Mouse (Mus musculus) kidney, adult 2 months (tissue): Measurements from ENCODE around the gene Smyd5. TPM values are rescaled to one million over a fixed set of nuclear protein-coding genes. Genes with fewer than 3 reads are reported as not detected.

ENCODE experiments used
- DNase-seq: peaks from one replicate; pipeline ENCODE4 v3.0.0; 2021
- H3K27ac ChIP-seq: fragments of 200-500 bp; 2 replicates; pipeline ENCODE4 v1.5.1; 2012; ENCODE audit warnings: low read depth, low read length, control low read depth, inconsistent platforms; ENCODE audit not compliant: insufficient read depth
- H3K27me3 ChIP-seq: fragments of 200-500 bp; replicated peaks from 2 replicates; pipeline ENCODE4 v1.6.1; 2012; ENCODE audit warnings: mild to moderate bottlenecking, moderate library complexity, low read length, inconsistent platforms; ENCODE audit not compliant: control insufficient read depth, insufficient read depth
- H3K36me3 ChIP-seq: fragments of 200-500 bp; 2 replicates; pipeline ENCODE4 v1.6.1; 2012; ENCODE audit warnings: mild to moderate bottlenecking, moderate library complexity, low read length, inconsistent platforms; ENCODE audit not compliant: control insufficient read depth, insufficient read depth
- H3K4me1 ChIP-seq: fragments of 200-500 bp; 2 replicates; pipeline ENCODE4 v1.6.1; 2011; ENCODE audit warnings: low read length; ENCODE audit not compliant: control insufficient read depth, insufficient read depth
- H3K4me3 ChIP-seq: fragments of 200-500 bp; 2 replicates; pipeline ENCODE4 v1.5.1; 2011; ENCODE audit warnings: mild to moderate bottlenecking, low read depth, low read length, control low read depth; ENCODE audit not compliant: insufficient read depth
- CTCF ChIP-seq: fragments of 200-500 bp; conservative IDR thresholded peaks from 2 replicates; pipeline ENCODE4 v1.5.1; 2011; ENCODE audit warnings: low read depth, mild to moderate bottlenecking, control low read depth, low read length, moderate library complexity, mixed read lengths; ENCODE audit not compliant: insufficient read depth, insufficient read length
- POLR2A ChIP-seq: fragments of 200-500 bp; IDR thresholded peaks from one replicate; pipeline ENCODE4 v1.6.1; 2011; ENCODE audit warnings: low read depth, low read length, control low read depth
- WGBS: fragments of 180-500 bp; shearing (Covaris S2); methylation state at CpG from one replicate; pipeline ENCODE4 v1.1.7; 2018; 5-methylcytosine and 5-hydroxymethylcytosine counted together
- polyA plus RNA-seq: library from polyadenylated mRNA; depleted of rRNA; stranded (reverse); fragments of >200 nt; gene quantifications from 2 replicates; pipeline ENCODE4 v1.2.3, GENCODE M21; 2012

Smyd5 gene
- polyA plus RNA-seq, 1 experiment, result 16.4 TPM

DNA sequence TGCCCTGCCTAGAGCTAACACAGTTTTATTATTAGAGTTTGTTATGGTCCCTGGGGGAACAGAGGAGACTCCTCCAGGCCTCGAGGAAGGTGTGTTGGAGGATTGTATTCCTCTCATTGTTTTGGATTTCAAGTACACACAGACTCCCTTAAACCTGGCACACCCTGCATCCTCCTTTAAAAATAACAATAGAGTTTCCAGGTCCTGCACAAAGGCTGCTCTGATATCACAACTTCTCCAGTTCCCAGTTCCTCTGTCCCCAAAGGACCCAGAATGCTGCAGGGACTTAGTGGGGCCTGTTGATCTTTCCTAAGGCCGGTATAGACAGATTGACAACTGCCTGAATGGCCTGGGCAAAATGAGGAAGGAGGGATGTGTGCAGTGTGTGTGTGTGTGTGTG lies 29.2 kb upstream of the Smyd5 start:
- TF ChIP-seq POLR2A (no peak), CTCF (no peak)
- Histone ChIP-seq H3K27ac (no peak overlapping the region), H3K4me1 (peaks cover 3% of the 10 kb centered on the region; the same call in 1 of the 2 replicates), H3K4me3 (no peak overlapping the region), H3K36me3 (no peaks in the 10 kb centered on the region), H3K27me3 (no peaks in the 10 kb centered on the region)
- DNase-seq, result no peak
- 43% methylated on average over 2 of the region's 2 CpGs for WGBS

DNA sequence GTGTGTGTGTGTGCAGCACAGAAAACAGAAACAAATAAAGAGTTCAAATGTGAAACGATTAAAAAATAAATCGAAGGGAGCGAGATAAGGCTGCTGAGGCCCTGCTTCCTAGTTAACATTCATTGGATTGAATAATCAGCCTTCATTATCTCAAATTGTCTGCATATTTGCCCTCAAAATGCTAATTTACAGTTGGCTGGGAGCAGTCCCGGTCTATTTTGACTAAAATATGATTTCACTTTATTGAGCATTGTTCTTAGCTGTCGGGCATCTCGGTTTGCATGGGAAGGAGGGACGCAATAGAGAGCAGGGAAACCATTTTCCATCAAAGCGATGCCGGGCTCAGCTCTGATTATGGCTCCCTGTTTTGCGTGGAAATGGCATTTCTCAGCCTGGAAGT lies 28.8 kb upstream of the Smyd5 start:
- Histone ChIP-seq H3K27ac (no peak overlapping the region), H3K4me3 (no peak overlapping the region), H3K36me3 (no peaks in the 10 kb centered on the region), H3K27me3 (no peaks in the 10 kb centered on the region), H3K4me1 (peaks cover 3% of the 10 kb centered on the region; the same call in 1 of the 2 replicates)
- TF ChIP-seq POLR2A (no peak), CTCF (no peak)
- 67% methylated on average over 10 of the region's 10 CpGs for WGBS
- no peak for DNase-seq

DNA sequence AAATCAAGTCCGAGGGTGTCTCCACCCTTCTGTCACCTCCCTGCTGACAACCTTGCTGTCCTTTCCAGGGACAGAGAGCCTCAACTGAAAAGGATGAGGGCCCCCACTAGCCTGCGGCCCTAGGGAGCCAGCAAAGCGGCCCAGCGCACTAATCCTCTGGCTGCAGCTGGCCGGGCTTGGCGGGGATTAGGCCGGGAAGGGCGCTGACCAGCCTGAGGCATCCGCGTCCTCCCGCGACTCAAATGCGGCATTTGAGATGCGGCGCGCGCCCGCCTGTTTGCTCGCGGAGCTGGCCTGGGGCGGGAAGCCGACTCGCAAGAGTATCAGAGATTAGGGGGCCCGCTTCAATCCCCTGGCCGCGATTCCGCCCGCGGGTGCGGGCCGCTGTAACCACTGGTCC lies 22.8 kb upstream of the Smyd5 start:
- TF ChIP-seq POLR2A (no peak), CTCF (no peak)
- Histone ChIP-seq H3K36me3 (no peaks in the 10 kb centered on the region), H3K4me1 (no peaks in the 10 kb centered on the region), H3K4me3 (no peak overlapping the region), H3K27me3 (no peaks in the 10 kb centered on the region), H3K27ac (no peak overlapping the region)
- DNase-seq, result no peak
- 24% methylated on average over 31 of the region's 31 CpGs for WGBS

DNA sequence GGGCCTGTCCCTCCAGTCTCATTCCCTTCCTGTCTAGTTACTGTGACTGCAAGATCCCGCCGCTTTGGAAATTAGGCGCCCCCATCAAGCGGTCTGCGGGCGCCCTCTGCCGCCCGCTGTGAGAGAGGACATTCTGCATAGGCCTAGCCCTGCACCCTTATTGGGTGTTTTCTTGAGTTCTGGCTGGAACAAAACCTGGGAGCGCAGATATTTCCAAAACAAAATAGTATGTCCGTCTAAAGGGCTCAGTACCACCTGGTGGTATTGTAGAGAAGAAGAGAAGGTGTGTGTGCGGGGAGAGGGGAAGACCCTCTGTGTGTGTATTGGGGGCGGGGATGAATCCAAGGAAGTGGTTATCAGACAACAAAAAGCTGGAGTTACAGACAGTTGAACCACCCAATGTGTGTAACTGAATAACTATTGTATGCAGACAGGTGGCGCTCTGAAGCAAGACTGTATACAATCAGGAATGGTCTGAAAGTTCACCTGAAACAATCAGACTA lies 21.0 kb upstream of the Smyd5 start:
- no peak overlapping the region for H3K4me3 ChIP-seq
- H3K36me3 ChIP-seq, result no peaks in the 10 kb centered on the region
- peak; percentile 62 for DNase-seq
- WGBS, result 13% methylated on average over 13 of the region's 13 CpGs
- TF ChIP-seq POLR2A (no peak), CTCF (peak; percentile 74)
- no peak overlapping the region for H3K27ac ChIP-seq
- H3K4me1 ChIP-seq, result no peaks in the 10 kb centered on the region
- no peaks in the 10 kb centered on the region for H3K27me3 ChIP-seq

DNA sequence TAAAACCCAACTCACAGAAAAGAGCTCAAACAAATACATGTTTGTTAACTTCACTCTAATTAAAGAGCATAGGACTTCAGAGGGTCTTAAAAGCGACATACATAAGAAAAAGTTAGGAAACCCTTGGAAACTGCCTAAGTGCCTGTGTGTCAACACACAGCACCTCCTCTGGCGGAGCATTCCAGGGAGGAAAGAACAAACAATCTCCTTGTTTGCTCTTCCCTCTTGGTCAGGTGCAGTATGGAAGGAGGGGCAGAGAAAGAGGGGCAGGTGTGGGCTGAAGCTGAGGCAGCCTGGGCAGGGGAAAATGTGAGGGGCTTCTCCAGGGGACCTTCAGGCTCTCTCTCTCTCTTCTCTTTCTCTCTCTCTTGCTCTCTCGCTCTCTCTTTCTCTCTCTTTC lies 16.0 kb upstream of the Smyd5 start:
- Histone ChIP-seq H3K27ac (no peak overlapping the region), H3K36me3 (no peaks in the 10 kb centered on the region), H3K4me1 (no peaks in the 10 kb centered on the region), H3K27me3 (no peaks in the 10 kb centered on the region), H3K4me3 (no peak overlapping the region)
- TF ChIP-seq CTCF (no peak), POLR2A (no peak)
- DNase-seq, result no peak
- WGBS, result 75% methylated on average over 3 of the region's 3 CpGs

DNA sequence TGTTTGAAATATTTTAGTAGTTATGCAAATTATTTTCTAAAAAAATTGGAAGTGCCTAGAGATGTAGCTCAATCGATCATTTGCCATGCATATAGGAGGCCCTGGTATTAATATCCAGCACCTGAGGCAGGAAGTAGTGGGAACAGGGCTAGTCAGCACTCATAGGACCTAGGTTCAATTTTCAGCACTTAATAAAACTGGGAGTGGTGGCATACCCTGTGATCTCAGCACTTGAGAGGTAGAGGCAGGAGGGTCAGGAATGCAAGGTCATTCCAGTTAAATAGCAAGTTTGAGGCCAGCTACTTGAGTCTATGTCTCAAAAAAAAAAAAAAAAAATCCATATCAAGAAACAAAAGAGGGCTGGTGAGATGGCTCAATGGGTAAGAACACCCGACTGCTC lies 12.6 kb upstream of the Smyd5 start:
- Histone ChIP-seq H3K27ac (no peak overlapping the region), H3K36me3 (no peaks in the 10 kb centered on the region), H3K4me1 (no peaks in the 10 kb centered on the region), H3K4me3 (no peak overlapping the region), H3K27me3 (no peaks in the 10 kb centered on the region)
- TF ChIP-seq POLR2A (no peak), CTCF (no peak)
- WGBS, result 80% methylated on average over 2 of the region's 2 CpGs
- DNase-seq, result no peak

DNA sequence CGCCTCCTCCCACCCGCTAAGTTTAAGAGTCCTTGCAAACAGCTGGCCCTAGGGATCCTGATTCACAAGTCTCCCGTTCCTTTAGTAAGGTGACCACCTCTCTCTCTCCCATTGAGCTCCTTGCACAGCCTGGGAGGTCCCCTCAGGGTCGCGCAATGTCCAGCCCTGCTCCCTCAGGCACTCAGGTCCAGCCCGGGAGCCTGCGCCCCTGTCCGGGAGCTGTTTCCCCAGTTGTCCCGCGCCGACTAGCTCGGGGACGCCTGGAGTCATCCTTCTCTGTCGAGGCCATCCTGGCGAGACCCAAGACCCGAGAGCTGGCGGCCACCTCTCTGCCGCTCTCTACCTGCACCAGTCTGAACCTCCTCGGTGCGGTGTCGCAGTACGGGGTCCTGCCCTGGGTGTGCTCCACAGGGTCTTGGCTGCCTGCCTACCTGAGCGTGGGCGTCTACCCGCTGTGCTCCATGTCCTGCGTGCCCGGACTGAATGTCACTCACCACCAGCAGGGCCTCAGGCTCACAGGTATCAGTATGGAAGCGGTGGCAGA lies 7.9 kb upstream of the Smyd5 start, which contains the start of gene Noto:
Gene Noto, plus strand, starts transcription at position 51 of the 544 bp plus-strand sequence.
- H3K4me1 ChIP-seq, result no peaks in the 10 kb centered on the region
- H3K27ac ChIP-seq, result no peak within 1 kb of the TSS
- H3K4me3 ChIP-seq, result no peak within 1 kb of the TSS
- DNase-seq, result no peak
- WGBS, result 19% methylated on average over 28 of the region's 28 CpGs
- TF ChIP-seq CTCF, result no peak
- no peak for TF ChIP-seq POLR2A
- H3K36me3 ChIP-seq, result no peaks in the 10 kb centered on the region
- H3K27me3 ChIP-seq, result no peaks in the 10 kb centered on the region

DNA sequence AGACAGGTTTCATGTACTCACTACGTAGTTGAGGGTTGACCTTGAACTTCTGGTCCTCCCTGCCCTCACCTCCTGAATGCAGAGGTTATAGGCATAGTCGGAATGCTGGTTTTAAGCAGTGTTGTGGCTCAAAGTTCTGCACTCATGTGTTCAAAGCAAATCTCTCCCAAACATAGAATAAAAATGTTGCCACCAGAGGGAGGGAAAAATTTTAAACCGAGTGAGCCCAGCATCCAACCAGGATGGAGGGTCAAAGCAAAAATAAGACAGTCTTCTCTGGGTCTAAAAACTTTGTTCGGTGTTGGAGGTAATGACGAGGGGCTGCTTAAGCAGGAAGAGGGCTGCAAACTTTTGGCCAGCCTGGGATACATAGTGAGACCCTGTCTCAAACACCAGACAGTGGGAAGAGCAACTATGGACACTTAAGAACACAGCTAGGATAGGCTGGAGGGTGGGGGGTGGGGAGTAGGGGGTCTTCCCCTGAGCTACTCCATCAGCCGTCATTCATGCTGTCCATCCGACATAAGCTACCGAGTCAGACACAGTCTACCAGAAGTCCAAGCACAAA lies 431 bp upstream of the Smyd5 start:
- no peak overlapping the region for H3K27ac ChIP-seq
- peaks cover 6% of the 10 kb centered on the region; the same call in 1 of the 2 replicates for H3K4me1 ChIP-seq
- H3K4me3 ChIP-seq, result peak overlapping the region; percentile 87
- H3K36me3 ChIP-seq, result no peaks in the 10 kb centered on the region
- H3K27me3 ChIP-seq, result no peaks in the 10 kb centered on the region
- no peak for DNase-seq
- TF ChIP-seq CTCF, result no peak
- TF ChIP-seq POLR2A, result no peak
- 46% methylated on average over 8 of the region's 8 CpGs for WGBS
